Mouse (Mus musculus) forebrain, postnatal 0 days (tissue): Measurements from ENCODE around the gene Mfn1. TPM values are rescaled to one million over a fixed set of nuclear protein-coding genes. Genes with fewer than 3 reads are reported as not detected.

ENCODE experiments used
- ATAC-seq: fragments of 200-750 bp; cut with Nextera tagmentation; 2 replicates; pipeline ENCODE4 v1.8.0; 2017; ENCODE audit warnings: mild to moderate bottlenecking, moderate library complexity
- DNase-seq: peaks from one replicate; pipeline ENCODE4 v3.0.0-alpha.2; 2015
- H3K27ac ChIP-seq: fragments of 300-500 bp; sonication (generic); 2 replicates; pipeline ENCODE4 v1.5.1; 2014; ENCODE audit warnings: low read depth, mild to moderate bottlenecking, antibody characterized with exemption, low read length, moderate library complexity, mixed read lengths
- H3K27me3 ChIP-seq: fragments of 300-500 bp; sonication (generic); 2 replicates; pipeline ENCODE4 v1.6.1; 2014; ENCODE audit warnings: mild to moderate bottlenecking, low read length, mixed read lengths; ENCODE audit not compliant: insufficient read depth
- H3K36me3 ChIP-seq: fragments of 300-500 bp; sonication (generic); 2 replicates; pipeline ENCODE4 v1.6.1; 2014; ENCODE audit warnings: mild to moderate bottlenecking, moderate library complexity; ENCODE audit not compliant: insufficient read depth
- H3K4me1 ChIP-seq: fragments of 300-500 bp; sonication (generic); 2 replicates; pipeline ENCODE4 v1.6.1; 2014; ENCODE audit warnings: antibody characterized with exemption; ENCODE audit not compliant: insufficient read depth
- H3K4me2 ChIP-seq: fragments of 300-500 bp; sonication (generic); 2 replicates; pipeline ENCODE4 v1.6.1; 2014; ENCODE audit warnings: low read depth, mild to moderate bottlenecking, moderate library complexity
- H3K4me3 ChIP-seq: fragments of 300-500 bp; sonication (generic); 2 replicates; pipeline ENCODE4 v1.5.1; 2014; ENCODE audit warnings: low read depth, low read length, mixed read lengths
- H3K9ac ChIP-seq: fragments of 300-500 bp; sonication (generic); 2 replicates; pipeline ENCODE4 v1.6.1; 2014; ENCODE audit warnings: mild to moderate bottlenecking
- H3K9me3 ChIP-seq: fragments of 300-500 bp; sonication (generic); 2 replicates; pipeline ENCODE4 v1.6.1; 2016; ENCODE audit warnings: low read length
- CTCF ChIP-seq: sonication (generic); IDR thresholded peaks from 2 replicates; pipeline ENCODE4 v1.5.1; 2016; ENCODE audit warnings: antibody characterized with exemption, control low read depth, low read depth
- WGBS: fragments of 180-500 bp; shearing (Covaris S2); extraction: QIAGEN DNeasy Blood & Tissue Kit; methylation state at CpG from one replicate; pipeline ENCODE4 v1.1.7; 2014; 5-methylcytosine and 5-hydroxymethylcytosine counted together
- polyA plus RNA-seq: library from polyadenylated mRNA; unstranded; fragments of >200 nt; fragmentation: Nextera tagmentation; extraction: Ambion mirVana; gene quantifications from 2 replicates; pipeline ENCODE4 v1.2.1, GENCODE M21; 2015
- total RNA-seq: library from RNA; depleted of rRNA; stranded (reverse); fragments of >200 nt; gene quantifications from 2 replicates; pipeline ENCODE4 v1.2.3, GENCODE M21; 2014

Gene Mfn1
- total and polyA plus RNA-seq, 2 experiments from 2014 or later, result 30.1 to 52.6 TPM

- Histone ChIP-seq H3K4me1 (peaks cover 16% of the 10 kb centered on the region), H3K4me2 (no peak overlapping the region), H3K4me3 (no peak overlapping the region), H3K9ac (no peak overlapping the region), H3K9me3 (no peaks in the 10 kb centered on the region), H3K27me3 (no peaks in the 10 kb centered on the region), H3K27ac (no peak overlapping the region), H3K36me3 (peaks cover 19% of the 10 kb centered on the region)
- 92% methylated on average over 7 of the region's 7 CpGs for WGBS
- DNase-seq, result no peak
- no peak for TF ChIP-seq CTCF
- ATAC-seq, result no peak
Observed at GRCm38 (mm10) chr3:32512686-32513284, 16.5 kb upstream of the Mfn1 start.

GRCm38 (mm10) chr3:32513528-32513927 is 15.7 kb upstream of the Mfn1 start:
- no peak for TF ChIP-seq CTCF
- Histone ChIP-seq H3K9me3 (no peaks in the 10 kb centered on the region), H3K27ac (no peak overlapping the region), H3K9ac (no peak overlapping the region), H3K4me2 (no peak overlapping the region), H3K36me3 (peaks cover 19% of the 10 kb centered on the region), H3K4me3 (no peak overlapping the region), H3K27me3 (no peaks in the 10 kb centered on the region), H3K4me1 (peaks cover 16% of the 10 kb centered on the region)
- DNase-seq, result no peak
- no peak for ATAC-seq

GRCm38 (mm10) chr3:32527181-32527580 is 2.1 kb upstream of the Mfn1 start:
- Histone ChIP-seq H3K9ac (no peak overlapping the region), H3K4me2 (no peak overlapping the region), H3K27ac (no peak overlapping the region), H3K4me1 (no peaks in the 10 kb centered on the region), H3K4me3 (no peak overlapping the region), H3K36me3 (peaks cover 14% of the 10 kb centered on the region), H3K27me3 (no peaks in the 10 kb centered on the region), H3K9me3 (no peaks in the 10 kb centered on the region)
- DNase-seq (no peak), ATAC-seq (no peak)
- WGBS, result 94% methylated on average over 4 of the region's 4 CpGs
- no peak for TF ChIP-seq CTCF

GRCm38 (mm10) chr3:32530041-32530440 is 776 bp downstream of the Mfn1 start:
- 14% methylated on average over 5 of the region's 5 CpGs for WGBS

GRCm38 (mm10) chr3:32535692-32536091 is 6.4 kb downstream of the Mfn1 start:
- 84% methylated on average over 1 of the region's 1 CpGs for WGBS
- Histone ChIP-seq H3K27me3 (no peaks in the 10 kb centered on the region), H3K27ac (no peak overlapping the region), H3K4me1 (no peaks in the 10 kb centered on the region), H3K9me3 (no peaks in the 10 kb centered on the region), H3K36me3 (peaks cover 36% of the 10 kb centered on the region), H3K9ac (no peak overlapping the region), H3K4me2 (no peak overlapping the region), H3K4me3 (no peak overlapping the region)
- no peak for TF ChIP-seq CTCF
- no peak for ATAC-seq
- no peak for DNase-seq

More at GRCm38 (mm10) chr3:32530041-32530440, 776 bp downstream of the Mfn1 start:
- no peak for ATAC-seq
- H3K4me2 ChIP-seq, result peak overlapping the region; percentile 55
- H3K4me1 ChIP-seq, result no peaks in the 10 kb centered on the region
- H3K4me3 ChIP-seq, result peak overlapping the region; percentile 82
- H3K27me3 ChIP-seq, result no peaks in the 10 kb centered on the region
- no peak for TF ChIP-seq CTCF
- H3K27ac ChIP-seq, result no peak overlapping the region
- DNase-seq, result no peak
- peaks cover 12% of the 10 kb centered on the region for H3K36me3 ChIP-seq
- H3K9me3 ChIP-seq, result no peaks in the 10 kb centered on the region
- H3K9ac ChIP-seq, result peak overlapping the region; percentile 76

- H3K36me3 ChIP-seq, result peaks cover 49% of the 10 kb centered on the region
- H3K9me3 ChIP-seq, result no peaks in the 10 kb centered on the region
- H3K4me3 ChIP-seq, result no peak overlapping the region
- no peaks in the 10 kb centered on the region for H3K27me3 ChIP-seq
- H3K27ac ChIP-seq, result no peak overlapping the region
- peak; percentile 68 for ATAC-seq
- no peak for TF ChIP-seq CTCF
- WGBS, result 36% methylated on average over 1 of the region's 1 CpGs
- peak; percentile 16 for DNase-seq
- no peak overlapping the region for H3K9ac ChIP-seq
- no peaks in the 10 kb centered on the region for H3K4me1 ChIP-seq
- no peak overlapping the region for H3K4me2 ChIP-seq
Observed at GRCm38 (mm10) chr3:32537556-32537955, 8.3 kb downstream of the Mfn1 start.

GRCm38 (mm10) chr3:32538091-32538490 is 8.8 kb downstream of the Mfn1 start:
- Histone ChIP-seq H3K9ac (no peak overlapping the region), H3K27me3 (no peaks in the 10 kb centered on the region), H3K4me3 (no peak overlapping the region), H3K4me1 (no peaks in the 10 kb centered on the region), H3K36me3 (peaks cover 54% of the 10 kb centered on the region), H3K4me2 (no peak overlapping the region), H3K9me3 (no peaks in the 10 kb centered on the region), H3K27ac (no peak overlapping the region)
- no peak for TF ChIP-seq CTCF
- no peak for ATAC-seq
- 96% methylated on average over 5 of the region's 5 CpGs for WGBS
- no peak for DNase-seq
